Mouse (Mus musculus): ENCODE data around the gene Prdm12. TPM values are rescaled to one million over a fixed set of nuclear protein-coding genes. Genes with fewer than 3 reads are reported as not detected.

Gene Prdm12
- polyA plus RNA-seq (2015; fragmentation: Nextera tagmentation; extraction: Ambion mirVana), result 0.05 and 0.06 TPM in 2 replicates

DNA sequence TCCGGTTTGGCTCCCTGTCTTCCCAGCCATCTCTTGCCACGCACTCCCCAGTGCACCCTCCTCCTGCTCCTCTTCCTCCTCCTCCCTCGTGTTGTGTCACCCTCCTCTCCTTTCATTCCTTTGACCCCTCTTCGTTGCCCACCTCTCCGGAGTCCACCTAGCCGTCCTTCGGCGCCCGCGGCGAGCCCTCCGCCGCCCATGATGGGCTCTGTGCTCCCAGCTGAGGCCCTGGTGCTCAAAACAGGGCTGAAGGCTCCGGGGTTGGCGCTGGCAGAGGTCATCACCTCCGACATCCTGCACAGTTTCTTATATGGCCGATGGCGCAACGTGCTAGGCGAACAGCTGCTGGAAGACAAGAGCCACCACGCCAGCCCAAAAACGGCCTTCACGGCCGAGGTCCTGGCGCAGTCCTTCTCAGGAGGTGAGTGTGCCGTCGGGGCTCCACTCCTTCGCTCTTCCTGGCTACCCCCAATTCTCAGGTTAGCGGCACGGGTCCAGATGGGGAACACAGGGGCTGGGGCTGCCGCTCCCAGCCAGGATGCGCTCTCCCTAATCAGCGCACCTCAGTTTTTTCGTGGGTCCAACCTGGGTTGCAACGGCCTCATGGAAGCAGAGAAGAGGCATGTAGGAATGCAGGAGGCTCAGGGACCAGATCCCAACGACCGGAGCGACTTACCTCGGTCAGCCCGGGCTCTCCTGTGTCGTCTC is at the start of gene Prdm12:
Gene Prdm12 (plus strand): TSS at position 137 of the 708 bp plus-strand sequence.
- H3K9me3 ChIP-seq, result no peaks in the 10 kb centered on the region
- H3K4me1 ChIP-seq (replicated peaks), result peaks cover 30% of the 10 kb centered on the region
- H3K27me3 ChIP-seq (replicated peaks), result peaks cover 96% of the 10 kb centered on the region
- H3K27ac ChIP-seq, result no peak within 1 kb of the TSS
- no peak within 1 kb of the TSS for H3K4me3 ChIP-seq (replicated peaks)
- ATAC-seq, result no peak
- no peaks in the 10 kb centered on the region for H3K36me3 ChIP-seq
- H3K4me2 ChIP-seq (replicated peaks), result no peak within 1 kb of the TSS
- 2% methylated on average over 41 of the region's 41 CpGs for WGBS
- no peak within 1 kb of the TSS for H3K9ac ChIP-seq

DNA sequence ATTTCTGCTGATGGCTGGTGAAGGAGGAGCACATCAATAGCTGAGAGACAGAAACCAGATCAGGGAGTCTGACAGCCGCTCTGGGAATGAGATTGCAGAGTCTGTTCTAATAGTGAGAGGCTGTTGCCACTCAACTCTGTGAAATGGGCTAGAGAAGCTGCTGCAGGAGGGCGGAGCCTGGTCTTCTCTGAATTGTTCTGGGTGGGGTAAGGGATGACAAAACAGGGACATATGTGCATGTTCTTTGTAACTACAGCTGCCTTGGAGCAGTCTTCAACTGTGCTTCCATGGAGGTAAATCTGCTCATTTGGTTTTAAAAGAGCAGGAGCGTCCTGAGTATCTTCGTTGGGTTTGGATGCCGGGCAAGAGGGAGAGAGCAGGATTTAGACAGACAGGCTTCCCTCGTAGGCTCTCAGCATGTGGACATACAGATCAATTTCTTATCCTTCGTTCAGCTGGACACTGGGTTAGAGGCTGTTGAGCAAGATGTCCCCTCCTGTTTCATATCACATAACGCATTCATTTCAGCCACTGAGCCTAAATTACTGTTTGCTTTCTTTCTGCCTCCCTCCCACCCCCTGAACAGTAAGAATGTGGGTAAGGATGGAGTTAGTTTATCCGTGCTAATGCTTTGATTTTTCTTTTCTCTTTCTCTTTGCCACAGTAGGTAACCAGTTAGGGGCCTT is 47.9 kb upstream of the Prdm12 start:
- Histone ChIP-seq H3K27me3 (replicated peaks) (no peaks in the 10 kb centered on the region), H3K9ac (no peak overlapping the region), H3K27ac (no peak overlapping the region), H3K4me3 (replicated peaks) (no peak overlapping the region), H3K4me1 (replicated peaks) (no peaks in the 10 kb centered on the region), H3K9me3 (no peaks in the 10 kb centered on the region), H3K4me2 (replicated peaks) (no peak overlapping the region), H3K36me3 (peaks cover 22% of the 10 kb centered on the region)
- WGBS, result 77% methylated on average over 9 of the region's 9 CpGs
- ATAC-seq, result no peak

DNA sequence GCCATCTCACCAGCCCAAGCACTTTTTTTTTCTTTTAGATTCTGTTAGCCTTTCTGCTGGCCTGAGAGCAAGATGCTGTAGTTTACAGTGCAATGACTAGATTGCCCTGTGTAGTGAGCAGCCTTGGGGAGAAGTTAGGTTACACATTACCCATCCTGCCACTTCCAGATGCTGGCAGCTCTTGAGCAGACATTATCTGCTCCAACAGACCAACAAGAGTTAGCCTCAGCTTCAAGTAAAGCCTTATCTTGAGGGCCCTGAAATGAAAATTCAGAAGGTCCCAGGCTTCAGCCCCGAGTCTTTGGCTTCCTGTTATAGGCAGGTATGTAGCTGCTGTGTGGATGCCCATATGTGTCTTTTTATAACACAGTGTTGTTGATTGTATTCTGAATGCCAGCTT is 32.3 kb upstream of the Prdm12 start:
- Histone ChIP-seq H3K9me3 (no peaks in the 10 kb centered on the region), H3K27ac (no peak overlapping the region), H3K36me3 (peaks cover 59% of the 10 kb centered on the region), H3K4me2 (replicated peaks) (no peak overlapping the region), H3K4me3 (replicated peaks) (no peak overlapping the region), H3K27me3 (replicated peaks) (no peaks in the 10 kb centered on the region), H3K4me1 (replicated peaks) (no peaks in the 10 kb centered on the region), H3K9ac (no peak overlapping the region)
- no peak for ATAC-seq
- 80% methylated on average over 1 of the region's 1 CpGs for WGBS

DNA sequence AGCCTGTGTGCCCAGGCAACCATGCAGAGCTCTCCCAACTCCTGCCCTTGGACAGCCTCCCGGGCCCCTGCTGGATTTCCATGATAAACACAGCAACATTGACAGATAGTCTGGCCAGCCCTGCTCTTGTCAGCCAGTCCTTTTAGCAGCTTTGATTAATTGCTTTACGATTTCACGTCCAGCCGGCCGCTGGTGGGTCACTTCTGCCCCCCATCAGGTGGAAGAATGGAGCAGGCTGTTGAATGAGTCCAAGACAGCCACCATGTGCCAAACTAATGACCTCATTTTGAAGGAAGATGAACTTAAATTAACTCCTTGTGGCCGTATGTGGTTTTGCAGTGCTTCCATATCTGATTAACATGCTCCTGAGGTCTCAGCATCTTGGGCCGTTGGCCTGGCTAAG is 30.0 kb upstream of the Prdm12 start:
- WGBS, result 18% methylated on average over 7 of the region's 7 CpGs
- peaks cover 62% of the 10 kb centered on the region for H3K36me3 ChIP-seq
- no peak overlapping the region for H3K4me2 ChIP-seq (replicated peaks)
- no peak for ATAC-seq
- no peaks in the 10 kb centered on the region for H3K4me1 ChIP-seq (replicated peaks)
- no peak overlapping the region for H3K9ac ChIP-seq
- no peak overlapping the region for H3K27ac ChIP-seq
- H3K27me3 ChIP-seq (replicated peaks), result no peaks in the 10 kb centered on the region
- no peak overlapping the region for H3K4me3 ChIP-seq (replicated peaks)
- H3K9me3 ChIP-seq, result no peaks in the 10 kb centered on the region

DNA sequence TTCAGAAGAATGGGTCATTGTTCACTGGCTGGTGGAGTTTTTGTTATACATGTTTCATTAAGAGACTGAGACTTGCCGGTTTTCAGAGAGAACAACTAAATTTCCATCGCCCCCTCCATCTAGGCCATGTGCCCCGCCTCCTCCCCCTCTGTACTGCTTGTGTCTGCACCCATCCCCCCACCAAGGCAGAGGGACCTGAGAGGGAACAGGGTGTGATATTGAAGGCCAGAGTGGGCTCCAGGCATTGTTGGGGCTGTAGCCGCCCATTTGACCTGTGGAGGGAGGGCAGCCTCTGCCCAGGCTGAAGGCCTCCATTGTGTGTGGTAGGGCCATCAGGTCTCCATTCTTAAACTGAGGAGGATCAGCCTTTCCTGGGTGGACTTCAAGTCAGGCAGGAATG is 28.9 kb upstream of the Prdm12 start:
- no peak overlapping the region for H3K9ac ChIP-seq
- H3K9me3 ChIP-seq, result no peaks in the 10 kb centered on the region
- no peak for ATAC-seq
- no peaks in the 10 kb centered on the region for H3K4me1 ChIP-seq (replicated peaks)
- H3K36me3 ChIP-seq, result peaks cover 60% of the 10 kb centered on the region
- no peak overlapping the region for H3K4me3 ChIP-seq (replicated peaks)
- no peaks in the 10 kb centered on the region for H3K27me3 ChIP-seq (replicated peaks)
- no peak overlapping the region for H3K27ac ChIP-seq
- WGBS, result 75% methylated on average over 4 of the region's 4 CpGs
- H3K4me2 ChIP-seq (replicated peaks), result no peak overlapping the region

DNA sequence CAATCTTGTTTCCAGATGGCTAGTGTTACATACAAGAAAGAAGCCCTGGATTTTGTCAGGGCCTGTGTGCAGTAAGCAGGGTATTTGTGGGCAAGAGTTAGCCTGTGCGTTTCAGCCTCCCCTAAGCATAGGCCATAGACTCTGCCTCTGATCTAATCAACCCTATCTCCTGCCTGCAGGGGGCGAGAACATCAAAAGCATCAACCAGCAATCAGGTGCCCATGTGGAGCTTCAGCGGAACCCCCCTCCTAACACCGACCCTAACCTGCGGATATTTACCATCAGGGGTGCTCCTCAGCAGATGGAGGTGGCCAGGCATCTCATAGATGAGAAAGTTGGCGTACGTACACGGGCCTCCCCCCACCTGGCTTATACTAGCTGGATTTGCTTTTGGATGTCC is 28.4 kb upstream of the Prdm12 start:
- Histone ChIP-seq H3K27ac (no peak overlapping the region), H3K9ac (no peak overlapping the region), H3K9me3 (no peaks in the 10 kb centered on the region), H3K36me3 (peaks cover 56% of the 10 kb centered on the region), H3K4me1 (replicated peaks) (no peaks in the 10 kb centered on the region), H3K4me3 (replicated peaks) (no peak overlapping the region), H3K27me3 (replicated peaks) (no peaks in the 10 kb centered on the region), H3K4me2 (replicated peaks) (no peak overlapping the region)
- ATAC-seq, result no peak
- WGBS, result 80% methylated on average over 8 of the region's 8 CpGs

DNA sequence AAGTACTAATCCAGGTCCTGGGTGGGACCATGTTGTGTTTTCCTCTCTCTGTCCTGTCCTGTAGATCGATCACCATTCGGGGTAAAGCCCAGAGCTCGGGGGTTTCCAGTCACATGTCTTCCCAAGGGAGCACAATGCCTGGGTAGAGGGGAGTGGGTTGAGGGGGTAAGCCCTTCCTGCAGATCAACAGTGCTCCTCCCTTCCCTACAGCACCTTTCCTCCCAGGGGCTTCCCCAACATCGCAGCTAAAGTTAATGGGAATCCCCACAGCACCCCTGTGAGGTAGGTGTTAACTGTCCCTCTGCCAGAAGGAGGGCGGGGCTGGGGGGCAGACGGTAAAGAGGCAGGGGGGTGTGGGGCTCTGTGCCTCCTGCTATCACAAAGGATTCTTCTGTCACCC is 27.2 kb upstream of the Prdm12 start:
- no peak overlapping the region for H3K27ac ChIP-seq
- H3K36me3 ChIP-seq, result peaks cover 51% of the 10 kb centered on the region
- no peak overlapping the region for H3K4me3 ChIP-seq (replicated peaks)
- no peaks in the 10 kb centered on the region for H3K27me3 ChIP-seq (replicated peaks)
- H3K4me2 ChIP-seq (replicated peaks), result no peak overlapping the region
- H3K9ac ChIP-seq, result no peak overlapping the region
- WGBS, result 74% methylated on average over 6 of the region's 6 CpGs
- ATAC-seq, result no peak
- H3K9me3 ChIP-seq, result no peaks in the 10 kb centered on the region
- H3K4me1 ChIP-seq (replicated peaks), result no peaks in the 10 kb centered on the region

DNA sequence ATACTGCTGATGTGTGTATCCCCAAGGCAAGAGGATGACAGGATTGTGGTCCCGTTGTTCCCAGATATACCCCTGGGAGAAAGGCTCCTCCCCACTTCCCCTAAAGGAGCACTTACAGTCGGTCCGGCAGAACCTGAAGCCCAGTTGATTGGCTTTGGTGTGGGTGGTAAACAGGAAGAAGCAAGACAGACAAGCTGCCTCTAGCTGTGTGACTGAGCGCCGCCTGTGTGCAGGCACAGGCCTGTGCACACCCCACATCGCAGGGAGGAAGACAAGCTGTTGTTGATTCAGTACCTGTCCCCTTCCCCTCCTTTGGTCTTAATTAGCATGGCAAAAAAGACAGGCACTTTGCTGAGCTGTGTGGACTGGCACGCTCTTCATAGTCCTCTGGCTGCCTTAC is 26.1 kb upstream of the Prdm12 start:
- no peaks in the 10 kb centered on the region for H3K27me3 ChIP-seq (replicated peaks)
- H3K4me2 ChIP-seq (replicated peaks), result no peak overlapping the region
- peaks cover 39% of the 10 kb centered on the region for H3K36me3 ChIP-seq
- no peak overlapping the region for H3K4me3 ChIP-seq (replicated peaks)
- no peak for ATAC-seq
- WGBS, result 85% methylated on average over 7 of the region's 7 CpGs
- no peaks in the 10 kb centered on the region for H3K4me1 ChIP-seq (replicated peaks)
- H3K27ac ChIP-seq, result no peak overlapping the region
- no peak overlapping the region for H3K9ac ChIP-seq
- H3K9me3 ChIP-seq, result no peaks in the 10 kb centered on the region

DNA sequence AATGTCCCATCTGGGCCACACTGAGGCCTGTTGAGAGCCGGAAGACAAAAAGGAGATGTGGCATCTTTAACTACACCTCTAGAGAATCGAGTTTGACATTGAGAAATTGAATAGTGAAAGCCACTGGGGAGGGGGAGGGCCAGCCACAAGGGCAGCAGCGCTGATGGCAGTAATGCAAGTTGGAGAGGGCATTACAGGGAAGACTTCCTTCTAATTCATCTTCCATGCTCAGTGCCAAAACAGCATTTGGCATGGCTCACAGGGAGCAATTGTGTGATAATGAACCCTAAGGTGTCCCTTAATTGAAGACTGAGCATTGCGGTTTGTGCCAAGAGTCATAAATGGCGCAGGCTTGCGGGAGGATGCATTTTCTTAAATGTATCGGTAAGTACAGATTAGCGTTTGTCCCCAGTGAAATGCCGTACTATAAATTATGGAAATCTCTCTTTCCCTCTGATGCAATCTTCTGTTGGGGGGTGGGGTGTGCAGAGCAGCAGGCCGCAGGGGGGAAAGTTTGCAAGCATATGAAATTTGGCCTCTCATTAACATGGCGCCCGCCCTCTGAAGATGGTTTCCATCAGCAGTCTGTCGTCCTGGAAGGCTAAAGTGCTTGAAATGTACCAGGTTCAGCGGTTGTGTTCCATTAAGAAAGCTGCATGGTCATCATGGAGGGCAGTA is 21.2 kb upstream of the Prdm12 start:
- no peak for ATAC-seq
- H3K4me1 ChIP-seq (replicated peaks), result no peaks in the 10 kb centered on the region
- WGBS, result 82% methylated on average over 14 of the region's 14 CpGs

DNA sequence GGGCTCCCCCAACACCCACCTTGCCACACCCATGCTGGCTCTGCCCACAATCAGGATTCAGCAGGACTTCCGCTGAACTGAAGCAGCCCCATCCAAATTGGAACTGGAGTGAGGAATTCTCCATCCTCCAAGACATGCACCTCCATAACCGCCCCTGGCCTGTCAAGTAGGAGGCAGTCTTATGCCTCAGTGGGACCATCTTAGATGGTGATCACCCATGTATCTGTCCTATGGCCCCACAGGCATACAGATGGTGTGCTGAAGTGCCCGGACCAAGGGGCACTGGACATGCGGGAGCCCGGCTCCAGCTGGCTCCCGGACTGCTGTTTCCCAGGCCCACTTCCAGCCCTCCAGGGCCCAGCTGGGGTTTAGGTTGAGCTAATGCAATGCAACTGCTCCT is 20.6 kb upstream of the Prdm12 start:
- Histone ChIP-seq H3K27me3 (replicated peaks) (no peaks in the 10 kb centered on the region), H3K4me2 (replicated peaks) (no peak overlapping the region), H3K9me3 (no peaks in the 10 kb centered on the region), H3K4me1 (replicated peaks) (no peaks in the 10 kb centered on the region), H3K4me3 (replicated peaks) (no peak overlapping the region), H3K9ac (no peak overlapping the region), H3K27ac (no peak overlapping the region), H3K36me3 (peaks cover 12% of the 10 kb centered on the region)
- 90% methylated on average over 6 of the region's 6 CpGs for WGBS
- ATAC-seq, result no peak

More for the DNA sequence above, 21.2 kb upstream of the Prdm12 start:
- H3K9ac ChIP-seq, result no peak overlapping the region
- H3K27me3 ChIP-seq (replicated peaks), result no peaks in the 10 kb centered on the region
- no peak overlapping the region for H3K4me3 ChIP-seq (replicated peaks)
- H3K27ac ChIP-seq, result no peak overlapping the region
- H3K4me2 ChIP-seq (replicated peaks), result no peak overlapping the region
- H3K9me3 ChIP-seq, result no peaks in the 10 kb centered on the region
- peaks cover 12% of the 10 kb centered on the region for H3K36me3 ChIP-seq

DNA sequence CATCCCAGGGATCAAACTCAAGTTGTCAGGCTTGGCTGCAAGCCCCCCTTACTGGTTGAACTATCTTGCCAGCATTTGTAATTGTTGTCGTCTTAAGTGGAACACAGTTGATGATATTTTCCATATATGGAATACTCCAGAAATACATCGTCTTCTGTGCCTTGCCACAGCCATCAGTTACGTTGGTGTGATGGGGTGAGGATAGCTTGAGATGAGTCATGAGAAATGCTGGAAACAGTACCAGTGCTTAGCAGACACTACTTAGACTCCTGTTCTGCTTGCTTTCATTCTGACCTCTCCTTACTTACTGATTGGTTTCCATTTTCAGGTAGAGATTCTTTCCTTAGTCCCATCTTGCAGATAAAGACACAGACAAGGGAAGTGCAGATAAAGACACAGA is 6.3 kb upstream of the Prdm12 start:
- WGBS, result 54% methylated on average over 3 of the region's 3 CpGs
- H3K27me3 ChIP-seq (replicated peaks), result peaks cover 71% of the 10 kb centered on the region
- ATAC-seq, result no peak
- no peak overlapping the region for H3K9ac ChIP-seq
- no peak overlapping the region for H3K27ac ChIP-seq
- no peak overlapping the region for H3K4me2 ChIP-seq (replicated peaks)
- H3K9me3 ChIP-seq, result no peaks in the 10 kb centered on the region
- H3K36me3 ChIP-seq, result no peaks in the 10 kb centered on the region
- peaks cover 22% of the 10 kb centered on the region for H3K4me1 ChIP-seq (replicated peaks)
- H3K4me3 ChIP-seq (replicated peaks), result no peak overlapping the region

DNA sequence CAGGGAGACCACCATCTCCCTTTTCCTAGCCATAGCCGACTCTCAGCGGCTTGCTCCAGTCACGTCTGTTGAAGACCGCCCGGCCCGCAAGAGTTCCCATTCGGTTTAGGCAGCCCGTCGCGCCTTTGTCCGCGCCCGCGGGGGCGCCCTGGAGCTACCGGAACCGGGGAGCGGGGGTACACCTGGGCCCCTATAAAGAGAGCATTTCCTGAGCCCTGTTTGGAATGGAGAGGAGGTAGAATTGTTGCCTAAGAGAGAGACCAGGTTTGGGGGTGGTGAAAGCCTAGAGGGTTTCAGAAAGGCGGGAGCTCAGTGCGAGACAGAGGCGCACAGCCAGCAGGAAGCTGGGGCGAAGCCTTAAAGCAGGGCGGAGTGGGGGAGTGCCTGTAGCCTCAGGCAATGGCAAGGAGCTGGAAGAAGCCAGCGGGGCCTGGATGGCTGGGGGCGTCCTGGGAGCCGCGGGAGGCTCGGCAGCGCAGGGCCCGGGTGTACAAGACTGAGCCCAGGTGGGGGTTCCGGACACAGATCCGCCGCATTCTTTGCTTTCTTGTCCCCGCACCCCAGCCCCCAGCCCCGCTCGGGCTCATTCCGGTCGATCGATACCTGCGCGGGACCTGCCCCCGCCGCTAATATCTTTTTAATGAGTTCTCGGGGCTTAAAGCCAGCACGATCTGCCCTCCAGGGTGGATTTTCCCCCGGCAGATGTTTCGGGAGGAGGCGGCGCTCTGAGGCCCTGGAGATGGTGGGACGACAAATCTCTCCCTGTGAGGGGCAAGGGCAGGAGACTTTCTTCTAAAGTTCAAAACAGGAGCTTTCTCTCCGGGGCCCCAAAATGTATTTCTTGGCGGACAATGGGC is 4.3 kb upstream of the Prdm12 start:
- peaks cover 27% of the 10 kb centered on the region for H3K4me1 ChIP-seq (replicated peaks)
- peaks cover 90% of the 10 kb centered on the region for H3K27me3 ChIP-seq (replicated peaks)
- H3K9ac ChIP-seq, result no peak overlapping the region
- peak overlapping the region; percentile 5 for H3K4me3 ChIP-seq (replicated peaks)
- H3K27ac ChIP-seq, result no peak overlapping the region
- peak overlapping the region; percentile 40 for H3K4me2 ChIP-seq (replicated peaks)
- 1% methylated on average over 52 of the region's 52 CpGs for WGBS
- H3K36me3 ChIP-seq, result no peaks in the 10 kb centered on the region
- no peaks in the 10 kb centered on the region for H3K9me3 ChIP-seq
- no peak for ATAC-seq
